Mouse (Mus musculus) stomach, embryonic 16.5 days (tissue): ENCODE results near the gene Spa17. TPM values are rescaled to one million over a fixed set of nuclear protein-coding genes. Genes with fewer than 3 reads are reported as not detected.

Experiments
- ATAC-seq: fragments of 200-750 bp; cut with Nextera tagmentation; 2 replicates; pipeline ENCODE4 v1.8.0; 2017; ENCODE audit warnings: moderate number of reproducible peaks, moderate TSS enrichment; ENCODE audit not compliant: insufficient read depth, low FRiP score
- H3K27ac ChIP-seq: fragments of 300-500 bp; sonication (generic); 2 replicates; pipeline ENCODE4 v1.5.1; 2014; ENCODE audit warnings: low read length
- H3K27me3 ChIP-seq: fragments of 300-500 bp; sonication (generic); 2 replicates; pipeline ENCODE4 v1.6.1; 2014; ENCODE audit warnings: low read length, control low read depth, mixed read lengths; ENCODE audit not compliant: control insufficient read depth, insufficient read depth
- H3K36me3 ChIP-seq: fragments of 300-500 bp; sonication (generic); 2 replicates; pipeline ENCODE4 v1.6.1; 2014; ENCODE audit warnings: low read length; ENCODE audit not compliant: control insufficient read depth, insufficient read depth
- H3K4me1 ChIP-seq: fragments of 300-500 bp; sonication (generic); 2 replicates; pipeline ENCODE4 v1.6.1; 2014; ENCODE audit warnings: low read length, control low read depth, mixed read lengths; ENCODE audit not compliant: control insufficient read depth, insufficient read depth
- H3K4me2 ChIP-seq: fragments of 300-500 bp; sonication (generic); 2 replicates; pipeline ENCODE4 v1.6.1; 2014; ENCODE audit warnings: low read depth, low read length, mixed read lengths
- H3K4me3 ChIP-seq: fragments of 300-500 bp; sonication (generic); replicated peaks from 2 replicates; pipeline ENCODE4 v1.5.1; 2014; ENCODE audit warnings: mild to moderate bottlenecking, low read length
- H3K9ac ChIP-seq: fragments of 300-500 bp; sonication (generic); 2 replicates; pipeline ENCODE4 v1.6.1; 2014; ENCODE audit warnings: low read length
- H3K9me3 ChIP-seq: fragments of 300-500 bp; sonication (generic); replicated peaks from 2 replicates; pipeline ENCODE4 v1.6.1; 2016; ENCODE audit warnings: low read length, control low read depth; ENCODE audit not compliant: control insufficient read depth
- WGBS: fragments of 180-500 bp; shearing (Covaris S2); extraction: QIAGEN DNeasy Blood & Tissue Kit; methylation state at CpG from one replicate; pipeline ENCODE4 v1.1.7; 2014; 5-methylcytosine and 5-hydroxymethylcytosine counted together
- polyA plus RNA-seq: library from polyadenylated mRNA; unstranded; fragments of >200 nt; fragmentation: Nextera tagmentation; extraction: Ambion mirVana; gene quantifications from 2 replicates; pipeline ENCODE4 v1.2.1, GENCODE M21; 2015

Spa17 gene
- polyA plus RNA-seq, 1 experiment from 2014 or later: 5.7 TPM

GRCm38 (mm10) chr9:37609558-37609957, 4.0 kb downstream of the Spa17 start:
- 79% methylated on average over 4 of the region's 4 CpGs for WGBS
- H3K36me3 ChIP-seq: no peaks in the 10 kb centered on the region
- no peaks in the 10 kb centered on the region for H3K9me3 ChIP-seq
- no peak overlapping the region for H3K4me3 ChIP-seq
- H3K4me2 ChIP-seq: no peak overlapping the region
- peaks cover 9% of the 10 kb centered on the region for H3K4me1 ChIP-seq
- no peaks in the 10 kb centered on the region for H3K27me3 ChIP-seq
- H3K27ac ChIP-seq: no peak overlapping the region
- no peak overlapping the region for H3K9ac ChIP-seq
- ATAC-seq: no peak

GRCm38 (mm10) chr9:37605089-37605488, 8.4 kb downstream of the Spa17 start:
- H3K4me2 ChIP-seq: no peak overlapping the region
- H3K4me3 ChIP-seq: no peak overlapping the region
- H3K9me3 ChIP-seq: no peaks in the 10 kb centered on the region
- no peak for ATAC-seq
- H3K9ac ChIP-seq: no peak overlapping the region
- 85% methylated on average over 3 of the region's 3 CpGs for WGBS
- H3K36me3 ChIP-seq: no peaks in the 10 kb centered on the region
- H3K27ac ChIP-seq: no peak overlapping the region
- no peaks in the 10 kb centered on the region for H3K27me3 ChIP-seq
- no peaks in the 10 kb centered on the region for H3K4me1 ChIP-seq

GRCm38 (mm10) chr9:37600538-37601205, 12.8 kb downstream of the Spa17 start:
- no peak overlapping the region for H3K9ac ChIP-seq

GRCm38 (mm10) chr9:37598637-37599036, 14.9 kb downstream of the Spa17 start:
- H3K9me3 ChIP-seq: no peaks in the 10 kb centered on the region
- ATAC-seq: no peak
- H3K4me1 ChIP-seq: no peaks in the 10 kb centered on the region
- H3K9ac ChIP-seq: no peak overlapping the region
- H3K4me3 ChIP-seq: no peak overlapping the region
- no peak overlapping the region for H3K4me2 ChIP-seq
- no peaks in the 10 kb centered on the region for H3K36me3 ChIP-seq
- no peaks in the 10 kb centered on the region for H3K27me3 ChIP-seq
- 83% methylated on average over 2 of the region's 2 CpGs for WGBS
- no peak overlapping the region for H3K27ac ChIP-seq

More at GRCm38 (mm10) chr9:37600538-37601205, 12.8 kb downstream of the Spa17 start:
- Histone ChIP-seq H3K36me3 (no peaks in the 10 kb centered on the region), H3K4me2 (no peak overlapping the region), H3K27ac (no peak overlapping the region), H3K9me3 (no peaks in the 10 kb centered on the region), H3K4me3 (no peak overlapping the region), H3K27me3 (no peaks in the 10 kb centered on the region), H3K4me1 (no peaks in the 10 kb centered on the region)
- no peak for ATAC-seq
- WGBS: 88% methylated on average over 2 of the region's 2 CpGs

GRCm38 (mm10) chr9:37595570-37595969, 18.0 kb downstream of the Spa17 start:
- H3K4me2 ChIP-seq: no peak overlapping the region
- ATAC-seq: no peak
- H3K27me3 ChIP-seq: no peaks in the 10 kb centered on the region
- no peaks in the 10 kb centered on the region for H3K36me3 ChIP-seq
- no peaks in the 10 kb centered on the region for H3K4me1 ChIP-seq
- no peaks in the 10 kb centered on the region for H3K9me3 ChIP-seq
- H3K27ac ChIP-seq: no peak overlapping the region
- WGBS: 71% methylated on average over 1 of the region's 1 CpGs
- no peak overlapping the region for H3K9ac ChIP-seq
- H3K4me3 ChIP-seq: no peak overlapping the region

GRCm38 (mm10) chr9:37593690-37594089, 19.8 kb downstream of the Spa17 start:
- no peak overlapping the region for H3K4me2 ChIP-seq
- H3K27ac ChIP-seq: no peak overlapping the region
- WGBS: 78% methylated on average over 3 of the region's 3 CpGs
- no peaks in the 10 kb centered on the region for H3K27me3 ChIP-seq
- no peaks in the 10 kb centered on the region for H3K36me3 ChIP-seq
- ATAC-seq: no peak
- H3K4me1 ChIP-seq: no peaks in the 10 kb centered on the region
- H3K4me3 ChIP-seq: no peak overlapping the region
- no peak overlapping the region for H3K9ac ChIP-seq
- H3K9me3 ChIP-seq: no peaks in the 10 kb centered on the region

- no peaks in the 10 kb centered on the region for H3K36me3 ChIP-seq
- no peak overlapping the region for H3K9ac ChIP-seq
- no peaks in the 10 kb centered on the region for H3K27me3 ChIP-seq
- no peaks in the 10 kb centered on the region for H3K9me3 ChIP-seq
- ATAC-seq: no peak
- H3K4me2 ChIP-seq: no peak overlapping the region
- H3K4me1 ChIP-seq: no peaks in the 10 kb centered on the region
- no peak overlapping the region for H3K27ac ChIP-seq
- WGBS: 58% methylated on average over 6 of the region's 6 CpGs
- no peak overlapping the region for H3K4me3 ChIP-seq
Observed at GRCm38 (mm10) chr9:37592633-37593032, 20.9 kb downstream of the Spa17 start.

GRCm38 (mm10) chr9:37592025-37592424, 21.5 kb downstream of the Spa17 start:
- Histone ChIP-seq H3K4me2 (no peak overlapping the region), H3K4me3 (no peak overlapping the region), H3K27ac (no peak overlapping the region), H3K9ac (no peak overlapping the region), H3K4me1 (no peaks in the 10 kb centered on the region), H3K36me3 (no peaks in the 10 kb centered on the region), H3K9me3 (no peaks in the 10 kb centered on the region), H3K27me3 (no peaks in the 10 kb centered on the region)
- ATAC-seq: no peak
- WGBS: 77% methylated on average over 2 of the region's 2 CpGs

- Histone ChIP-seq H3K36me3 (no peaks in the 10 kb centered on the region), H3K4me2 (no peak overlapping the region), H3K27me3 (no peaks in the 10 kb centered on the region), H3K27ac (no peak overlapping the region), H3K4me1 (no peaks in the 10 kb centered on the region), H3K4me3 (no peak overlapping the region), H3K9ac (no peak overlapping the region), H3K9me3 (no peaks in the 10 kb centered on the region)
- WGBS: 86% methylated on average over 4 of the region's 4 CpGs
- ATAC-seq: no peak
Observed at GRCm38 (mm10) chr9:37590381-37590780, 23.1 kb downstream of the Spa17 start.
